Mouse (Mus musculus) cortical plate, adult 2 months (tissue): Measurements from ENCODE around the gene Foxn1.

Source experiments
- CTCF ChIP-seq: fragments of 200-500 bp; IDR thresholded peaks from 2 replicates; pipeline ENCODE4 v1.5.1; 2011; ENCODE audit warnings: mild to moderate bottlenecking, control low read depth, low read length; ENCODE audit not compliant: insufficient read depth; ENCODE audit errors: extremely low read depth
- POLR2A ChIP-seq: fragments of 200-500 bp; IDR thresholded peaks from 2 replicates; pipeline ENCODE4 v1.6.1; 2011; ENCODE audit warnings: mild to moderate bottlenecking, low read length, control low read depth; ENCODE audit not compliant: insufficient read depth; ENCODE audit errors: extremely low read depth

- TF ChIP-seq POLR2A = no peak
- TF ChIP-seq CTCF = no peak
Measured at GRCm38 (mm10) chr11:78370389-78370788, 16.0 kb downstream of the Foxn1 start.
